Mouse (Mus musculus) megakaryocyte, adult 5-6 weeks (primary cell): ENCODE results near the gene Dnajb3. TPM values are rescaled to one million over a fixed set of nuclear protein-coding genes. Genes with fewer than 3 reads are reported as not detected.
"Not testable (repeated sequence)": the region's sequence is repeated elsewhere in the genome, so short reads cannot be mapped to it uniquely, and the experiment has no call there.

ENCODE experiments used
- ATAC-seq: 2 replicates; pipeline ENCODE4 v1.8.0; 2016; ENCODE audit warnings: mild to moderate bottlenecking, inconsistent platforms; ENCODE audit not compliant: poor library complexity, severe bottlenecking
- total RNA-seq, 2 experiments: library from RNA; stranded (forward) in 1 of 2; stranded (reverse) in 1 of 2; fragments of 153-499, 151-499 nt in 1 of 2; fragments of 221-1000, 200-1000 nt in 1 of 2; gene quantifications; 2 replicates each; pipeline versions ENCODE4 v1.2.3 to v1.2.4; 2015 to 2017

Dnajb3 gene
- total RNA-seq, 2 experiments from 2014 or later = not detected

GRCm38 (mm10) chr1:88217144-88217543 lies 11.6 kb upstream of the Dnajb3 start:
- no peak for ATAC-seq

GRCm38 (mm10) chr1:88216551-88216950 lies 11.0 kb upstream of the Dnajb3 start:
- no peak for ATAC-seq

GRCm38 (mm10) chr1:88215466-88216380 lies 10.1 kb upstream of the Dnajb3 start:
- no peak for ATAC-seq

- ATAC-seq = no peak
Measured at GRCm38 (mm10) chr1:88214462-88214952, 8.9 kb upstream of the Dnajb3 start.

GRCm38 (mm10) chr1:88213766-88214461 lies 8.3 kb upstream of the Dnajb3 start:
- no peak for ATAC-seq

GRCm38 (mm10) chr1:88213061-88213460 lies 7.5 kb upstream of the Dnajb3 start:
- no peak for ATAC-seq

- no peak; the same call in 1 of the 2 replicates for ATAC-seq
Measured at GRCm38 (mm10) chr1:88212341-88213045, 6.9 kb upstream of the Dnajb3 start.

- ATAC-seq = peak; percentile 23; the same call in 1 of the 2 replicates
Measured at GRCm38 (mm10) chr1:88211812-88212211, 6.2 kb upstream of the Dnajb3 start, which contains the start of gene Ugt1a1. Gene Ugt1a1, plus strand, starts transcription at chr1:88211959.

- no peak for ATAC-seq
Measured at GRCm38 (mm10) chr1:88206843-88207479, 1.4 kb upstream of the Dnajb3 start.

- no peak for ATAC-seq
Measured at GRCm38 (mm10) chr1:88200456-88200855, 5.1 kb downstream of the Dnajb3 start, which contains the start of gene Ugt1a2. Gene Ugt1a2, plus strand, starts transcription at chr1:88200601.

GRCm38 (mm10) chr1:88199996-88200395 lies 5.6 kb downstream of the Dnajb3 start:
- no peak for ATAC-seq

GRCm38 (mm10) chr1:88197443-88197842 lies 8.1 kb downstream of the Dnajb3 start:
- ATAC-seq = no peak

- no peak for ATAC-seq
Measured at GRCm38 (mm10) chr1:88195687-88196086, 9.9 kb downstream of the Dnajb3 start.

- ATAC-seq = no peak
Measured at GRCm38 (mm10) chr1:88192136-88192535, 13.4 kb downstream of the Dnajb3 start.

- ATAC-seq = no peak
Measured at GRCm38 (mm10) chr1:88186325-88186935, 19.2 kb downstream of the Dnajb3 start.

- ATAC-seq = no peak
Measured at GRCm38 (mm10) chr1:88179657-88180056, 25.9 kb downstream of the Dnajb3 start.

GRCm38 (mm10) chr1:88172190-88172589 lies 33.4 kb downstream of the Dnajb3 start:
- not testable (repeated sequence) for ATAC-seq

GRCm38 (mm10) chr1:88165711-88166110 lies 39.9 kb downstream of the Dnajb3 start, which contains the start of gene Ugt1a5:
Gene Ugt1a5, plus strand, starts transcription at chr1:88166012.
- ATAC-seq = no peak

- ATAC-seq = no peak
Measured at GRCm38 (mm10) chr1:88158430-88158829, 47.2 kb downstream of the Dnajb3 start.
